Mouse (Mus musculus): ENCODE results near the gene Rbm10. TPM values are rescaled to one million over a fixed set of nuclear protein-coding genes. Genes with fewer than 3 reads are reported as not detected.

Rbm10 gene
- polyA plus RNA-seq (2012; rRNA removed): 127 and 131 TPM in 2 replicates

- TF ChIP-seq CTCF (IDR thresholded peaks at IDR 0.05; ENCODE audit: borderline replicate concordance, control insufficient read depth, extremely low read depth, insufficient read depth, low read length, poor library complexity) (no peak), POLR2A (IDR thresholded peaks at IDR 0.05; ENCODE audit: control insufficient read depth, extremely low read depth, insufficient read depth, low read length, poor library complexity) (peak; percentile 56; the same call in 1 of the 2 replicates)
- Histone ChIP-seq H3K36me3 (ENCODE audit: control insufficient read depth, insufficient read depth, low read length) (peaks cover 15% of the 10 kb centered on the region; the same call in 1 of the 2 replicates), H3K4me3 (ENCODE audit: control insufficient read depth, insufficient read depth, low read length) (peak within 1 kb of the TSS; percentile 96), H3K27me3 (ENCODE audit: control insufficient read depth, insufficient read depth, low read length) (no peaks in the 10 kb centered on the region), H3K4me1 (replicated peaks; ENCODE audit: control insufficient read depth, insufficient read depth, low read length) (peaks cover 8% of the 10 kb centered on the region), H3K27ac (ENCODE audit: control insufficient read depth, insufficient read depth, low read length) (peak within 1 kb of the TSS; percentile 99)
- WGBS: 1% methylated on average over 48 of the region's 49 CpGs
- DNase-seq: peak; percentile 61
These were observed at the start of gene Rbm10, which contains the start of gene Ndufb11 for GRCm38 (mm10) chrX:20617176-20617902. Gene Rbm10 (plus strand): TSS chrX:20617503. Gene Ndufb11 (minus strand): TSS chrX:20617619.

GRCm38 (mm10) chrX:20571024-20571423, 46.3 kb upstream of the Rbm10 start:
- no peaks in the 10 kb centered on the region for H3K27me3 ChIP-seq (ENCODE audit: control insufficient read depth, insufficient read depth, low read length)
- no peaks in the 10 kb centered on the region for H3K36me3 ChIP-seq (ENCODE audit: control insufficient read depth, insufficient read depth, low read length)
- no peak overlapping the region for H3K27ac ChIP-seq (ENCODE audit: control insufficient read depth, insufficient read depth, low read length)
- TF ChIP-seq CTCF (IDR thresholded peaks at IDR 0.05; ENCODE audit: borderline replicate concordance, control insufficient read depth, extremely low read depth, insufficient read depth, low read length, poor library complexity) (no peak), POLR2A (IDR thresholded peaks at IDR 0.05; ENCODE audit: control insufficient read depth, extremely low read depth, insufficient read depth, low read length, poor library complexity) (no peak)
- H3K4me3 ChIP-seq (ENCODE audit: control insufficient read depth, insufficient read depth, low read length): no peak overlapping the region
- WGBS: 88% methylated on average over 2 of the region's 2 CpGs
- no peak for DNase-seq
- H3K4me1 ChIP-seq (replicated peaks; ENCODE audit: control insufficient read depth, insufficient read depth, low read length): no peaks in the 10 kb centered on the region

- Histone ChIP-seq H3K36me3 (ENCODE audit: control insufficient read depth, insufficient read depth, low read length) (no peaks in the 10 kb centered on the region), H3K4me1 (replicated peaks; ENCODE audit: control insufficient read depth, insufficient read depth, low read length) (no peaks in the 10 kb centered on the region), H3K27ac (ENCODE audit: control insufficient read depth, insufficient read depth, low read length) (no peak overlapping the region), H3K27me3 (ENCODE audit: control insufficient read depth, insufficient read depth, low read length) (no peaks in the 10 kb centered on the region), H3K4me3 (ENCODE audit: control insufficient read depth, insufficient read depth, low read length) (no peak overlapping the region)
- 95% methylated on average over 9 of the region's 9 CpGs for WGBS
- DNase-seq: no peak
- TF ChIP-seq POLR2A (IDR thresholded peaks at IDR 0.05; ENCODE audit: control insufficient read depth, extremely low read depth, insufficient read depth, low read length, poor library complexity) (no peak), CTCF (IDR thresholded peaks at IDR 0.05; ENCODE audit: borderline replicate concordance, control insufficient read depth, extremely low read depth, insufficient read depth, low read length, poor library complexity) (no peak)
These were observed 44.6 kb upstream of the Rbm10 start for GRCm38 (mm10) chrX:20572683-20573082.

GRCm38 (mm10) chrX:20573927-20574326, 43.4 kb upstream of the Rbm10 start:
- no peak for TF ChIP-seq CTCF (IDR thresholded peaks at IDR 0.05; ENCODE audit: borderline replicate concordance, control insufficient read depth, extremely low read depth, insufficient read depth, low read length, poor library complexity)
- TF ChIP-seq POLR2A (IDR thresholded peaks at IDR 0.05; ENCODE audit: control insufficient read depth, extremely low read depth, insufficient read depth, low read length, poor library complexity): no peak
- Histone ChIP-seq H3K27ac (ENCODE audit: control insufficient read depth, insufficient read depth, low read length) (no peak overlapping the region), H3K4me3 (ENCODE audit: control insufficient read depth, insufficient read depth, low read length) (no peak overlapping the region), H3K36me3 (ENCODE audit: control insufficient read depth, insufficient read depth, low read length) (no peaks in the 10 kb centered on the region), H3K27me3 (ENCODE audit: control insufficient read depth, insufficient read depth, low read length) (no peaks in the 10 kb centered on the region), H3K4me1 (replicated peaks; ENCODE audit: control insufficient read depth, insufficient read depth, low read length) (no peaks in the 10 kb centered on the region)
- DNase-seq: no peak
- 72% methylated on average over 4 of the region's 4 CpGs for WGBS

GRCm38 (mm10) chrX:20587968-20588367, 29.3 kb upstream of the Rbm10 start:
- Histone ChIP-seq H3K4me1 (replicated peaks; ENCODE audit: control insufficient read depth, insufficient read depth, low read length) (no peaks in the 10 kb centered on the region), H3K27me3 (ENCODE audit: control insufficient read depth, insufficient read depth, low read length) (no peaks in the 10 kb centered on the region), H3K27ac (ENCODE audit: control insufficient read depth, insufficient read depth, low read length) (no peak overlapping the region), H3K36me3 (ENCODE audit: control insufficient read depth, insufficient read depth, low read length) (no peaks in the 10 kb centered on the region), H3K4me3 (ENCODE audit: control insufficient read depth, insufficient read depth, low read length) (no peak overlapping the region)
- peak; percentile 1 for DNase-seq
- TF ChIP-seq POLR2A (IDR thresholded peaks at IDR 0.05; ENCODE audit: control insufficient read depth, extremely low read depth, insufficient read depth, low read length, poor library complexity) (no peak), CTCF (IDR thresholded peaks at IDR 0.05; ENCODE audit: borderline replicate concordance, control insufficient read depth, extremely low read depth, insufficient read depth, low read length, poor library complexity) (no peak)
- 9% methylated on average over 4 of the region's 4 CpGs for WGBS

- no peak for DNase-seq
- no peaks in the 10 kb centered on the region for H3K27me3 ChIP-seq (ENCODE audit: control insufficient read depth, insufficient read depth, low read length)
- H3K4me1 ChIP-seq (replicated peaks; ENCODE audit: control insufficient read depth, insufficient read depth, low read length): no peaks in the 10 kb centered on the region
- H3K36me3 ChIP-seq (ENCODE audit: control insufficient read depth, insufficient read depth, low read length): no peaks in the 10 kb centered on the region
- TF ChIP-seq CTCF (IDR thresholded peaks at IDR 0.05; ENCODE audit: borderline replicate concordance, control insufficient read depth, extremely low read depth, insufficient read depth, low read length, poor library complexity): no peak
- no peak for TF ChIP-seq POLR2A (IDR thresholded peaks at IDR 0.05; ENCODE audit: control insufficient read depth, extremely low read depth, insufficient read depth, low read length, poor library complexity)
- WGBS: 96% methylated on average over 4 of the region's 4 CpGs
- H3K27ac ChIP-seq (ENCODE audit: control insufficient read depth, insufficient read depth, low read length): no peak overlapping the region
- H3K4me3 ChIP-seq (ENCODE audit: control insufficient read depth, insufficient read depth, low read length): no peak overlapping the region
These were observed 8.8 kb upstream of the Rbm10 start for GRCm38 (mm10) chrX:20608500-20608899.
